Mouse (Mus musculus): ENCODE measurements around the gene Cckbr. TPM values are rescaled to one million over a fixed set of nuclear protein-coding genes. Genes with fewer than 3 reads are reported as not detected.
"Not testable (repeated sequence)": the region's sequence is repeated elsewhere in the genome, so short reads cannot be mapped to it uniquely, and the experiment has no call there.

Gene Cckbr
- polyA plus RNA-seq, 1 experiment, result 72.2 TPM

GRCm38 (mm10) chr7:105434798-105435197 lies 9.3 kb downstream of the Cckbr start:
- no peak for DNase-seq (ENCODE audit: extremely low spot score in 1 of 2, low spot score in 1 of 2)

- peak in 1 of 2 experiments; percentile 75 for DNase-seq (ENCODE audit: extremely low spot score in 1 of 2, low spot score in 1 of 2)
Observed at GRCm38 (mm10) chr7:105437979-105438772, 12.6 kb downstream of the Cckbr start.

- no peak for DNase-seq (ENCODE audit: extremely low spot score in 1 of 2, low spot score in 1 of 2)
Observed at GRCm38 (mm10) chr7:105441426-105441825, 15.9 kb downstream of the Cckbr start.

DNA sequence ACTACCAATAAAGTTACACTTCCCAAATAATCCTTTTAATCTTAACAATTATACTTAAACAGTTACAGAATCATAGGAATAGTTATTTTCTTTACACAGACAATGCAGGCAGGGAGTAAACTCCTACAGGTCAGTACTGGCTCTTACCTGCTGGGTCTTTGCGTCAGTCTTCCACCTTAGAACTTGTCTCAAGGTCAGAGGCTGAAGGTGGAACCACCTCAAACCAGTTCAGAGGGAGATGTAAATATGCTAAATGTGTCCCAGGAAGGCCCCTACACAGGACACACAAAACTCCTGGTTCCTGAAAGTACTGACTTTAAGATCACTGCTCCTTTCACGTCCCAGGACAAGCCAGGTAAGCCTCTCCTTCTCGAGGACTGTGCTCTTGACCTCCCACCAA lies 19.5 kb downstream of the Cckbr start:
- DNase-seq (ENCODE audit: extremely low spot score in 1 of 2, low spot score in 1 of 2), result no peak

DNA sequence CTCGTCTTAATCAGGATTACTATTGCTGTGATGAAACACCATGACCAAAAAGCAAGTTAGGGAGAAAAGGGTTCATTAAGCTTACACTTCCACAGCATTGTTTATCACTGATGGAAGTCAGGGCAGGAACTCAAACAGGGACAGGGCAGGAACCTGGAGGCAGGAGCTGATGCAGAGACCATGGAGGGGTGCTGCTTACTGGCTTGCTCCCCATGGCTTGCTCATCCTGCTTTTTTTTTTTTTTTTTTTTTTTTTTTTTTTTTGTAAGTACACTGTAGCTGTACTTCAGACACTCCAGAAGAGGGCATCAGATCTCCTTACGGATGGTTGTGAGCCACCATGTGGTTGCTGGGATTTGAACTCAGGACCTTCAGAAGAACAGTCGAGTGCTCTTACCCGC lies 27.8 kb downstream of the Cckbr start:
- not testable (repeated sequence) for DNase-seq (ENCODE audit: extremely low spot score in 1 of 2, low spot score in 1 of 2)

GRCm38 (mm10) chr7:105458546-105458945 lies 33.0 kb downstream of the Cckbr start:
- DNase-seq (ENCODE audit: extremely low spot score in 1 of 2, low spot score in 1 of 2), result no peak

DNA sequence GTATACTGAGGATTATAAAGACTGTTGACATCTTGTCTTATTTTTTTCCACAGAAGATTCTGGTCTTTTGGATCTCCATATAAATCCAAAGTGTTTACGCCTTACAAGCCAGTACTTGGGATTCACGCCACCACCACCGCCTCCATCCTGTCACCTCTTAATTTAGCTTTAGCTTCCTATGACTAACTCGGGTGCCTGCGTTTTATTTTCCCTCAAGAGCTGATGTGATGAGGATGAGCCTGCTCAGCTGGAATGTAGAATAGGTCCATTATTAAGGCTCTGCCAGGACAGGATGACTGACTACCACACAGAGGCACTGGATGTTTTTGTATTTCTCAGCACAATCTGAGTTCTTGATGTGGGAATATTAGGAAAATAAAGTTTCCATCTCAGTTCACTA lies 40.0 kb downstream of the Cckbr start:
- DNase-seq (ENCODE audit: extremely low spot score in 1 of 2, low spot score in 1 of 2), result peak; percentile 86

GRCm38 (mm10) chr7:105472607-105473006 lies 47.1 kb downstream of the Cckbr start:
- peak in 1 of 2 experiments; percentile 58 for DNase-seq (ENCODE audit: extremely low spot score in 1 of 2, low spot score in 1 of 2)

GRCm38 (mm10) chr7:105474771-105475315 lies 49.3 kb downstream of the Cckbr start:
- no peak for DNase-seq (ENCODE audit: extremely low spot score in 1 of 2, low spot score in 1 of 2)

GRCm38 (mm10) chr7:105475396-105475949 lies 49.9 kb downstream of the Cckbr start:
- no peak for DNase-seq (ENCODE audit: extremely low spot score in 1 of 2, low spot score in 1 of 2)

DNA sequence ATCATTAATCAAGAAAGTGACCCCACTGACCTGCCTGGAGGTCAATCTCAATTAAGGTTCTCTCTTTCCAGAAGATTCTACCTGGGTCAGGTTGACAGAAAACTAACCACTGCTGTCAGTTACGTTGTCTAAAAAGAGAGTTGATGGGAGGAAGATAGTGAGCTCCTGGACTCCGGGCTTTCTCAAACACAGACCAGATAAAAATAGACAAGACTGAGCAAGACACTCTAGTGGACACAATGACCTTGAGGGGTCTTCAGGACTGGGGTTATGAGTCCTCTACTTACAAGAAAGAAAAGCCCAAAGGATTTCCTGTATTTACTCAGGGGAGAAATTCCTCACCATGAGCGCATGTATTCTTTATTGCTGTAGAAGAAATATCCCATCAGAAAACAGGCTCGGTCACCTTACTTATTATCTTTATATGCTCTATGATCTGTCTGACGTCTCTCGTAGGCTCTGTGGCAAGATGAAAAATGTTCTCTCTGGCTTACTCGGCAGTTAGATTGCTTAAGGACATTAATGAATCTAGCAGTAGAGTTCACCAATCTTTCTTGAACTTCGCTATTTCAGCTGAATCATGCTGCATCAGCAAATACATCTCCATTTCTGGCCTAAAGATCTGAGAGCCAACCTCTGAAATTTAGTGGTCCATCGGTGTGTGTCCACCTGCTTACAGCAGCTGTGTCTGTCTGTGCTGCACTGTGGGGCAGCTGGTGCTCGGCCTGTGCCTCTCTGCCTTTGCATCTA lies 51.3 kb downstream of the Cckbr start:
- DNase-seq (ENCODE audit: extremely low spot score in 1 of 2, low spot score in 1 of 2), result no peak

GRCm38 (mm10) chr7:105477433-105477700 lies 51.8 kb downstream of the Cckbr start:
- no peak for DNase-seq (ENCODE audit: extremely low spot score in 1 of 2, low spot score in 1 of 2)

DNA sequence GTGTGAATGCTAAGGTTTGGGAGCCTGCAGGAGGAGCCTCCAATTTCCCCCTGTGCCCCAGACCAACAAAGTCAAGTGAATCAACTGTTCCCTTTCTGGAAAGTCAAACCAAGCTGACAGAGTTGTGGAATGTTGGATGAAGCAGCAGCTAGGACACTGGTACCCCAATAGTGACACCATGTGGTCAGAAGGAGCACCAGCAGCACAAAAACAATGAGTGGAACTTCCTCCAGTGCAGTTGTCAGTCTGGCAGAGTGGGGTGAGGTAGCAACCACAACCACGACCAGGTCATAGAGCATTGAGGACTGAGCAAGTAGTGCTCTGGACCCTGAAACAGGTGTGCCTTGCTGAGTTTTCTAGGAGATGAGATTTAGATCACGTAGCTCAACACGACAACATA lies 52.3 kb downstream of the Cckbr start:
- DNase-seq (ENCODE audit: extremely low spot score in 1 of 2, low spot score in 1 of 2), result peak; percentile 53 to 79

GRCm38 (mm10) chr7:105478344-105478743 lies 52.8 kb downstream of the Cckbr start:
- no peak for DNase-seq (ENCODE audit: extremely low spot score in 1 of 2, low spot score in 1 of 2)

- no peak for DNase-seq (ENCODE audit: extremely low spot score in 1 of 2, low spot score in 1 of 2)
Observed at GRCm38 (mm10) chr7:105479232-105479631, 53.7 kb downstream of the Cckbr start.

DNA sequence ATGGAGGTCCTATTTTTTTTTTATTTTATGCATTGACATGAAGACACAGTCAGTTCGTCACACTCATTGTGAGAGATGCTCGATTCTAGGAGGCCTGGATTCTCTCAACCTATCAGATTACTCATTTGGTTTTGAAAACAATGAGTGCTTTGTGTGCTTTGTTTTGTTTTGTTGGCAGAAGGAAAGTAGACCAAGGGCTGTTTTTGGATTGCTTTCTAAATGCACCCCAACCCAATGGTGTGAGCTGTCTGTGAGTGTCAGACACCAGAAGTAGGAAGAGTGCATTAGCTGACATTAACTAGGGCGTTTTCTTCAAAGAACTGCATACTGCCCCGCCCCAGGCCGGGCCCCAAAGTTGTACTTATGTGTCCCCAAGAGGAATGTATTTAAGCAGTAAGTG lies 54.5 kb downstream of the Cckbr start:
- DNase-seq (ENCODE audit: extremely low spot score in 1 of 2, low spot score in 1 of 2), result no peak

DNA sequence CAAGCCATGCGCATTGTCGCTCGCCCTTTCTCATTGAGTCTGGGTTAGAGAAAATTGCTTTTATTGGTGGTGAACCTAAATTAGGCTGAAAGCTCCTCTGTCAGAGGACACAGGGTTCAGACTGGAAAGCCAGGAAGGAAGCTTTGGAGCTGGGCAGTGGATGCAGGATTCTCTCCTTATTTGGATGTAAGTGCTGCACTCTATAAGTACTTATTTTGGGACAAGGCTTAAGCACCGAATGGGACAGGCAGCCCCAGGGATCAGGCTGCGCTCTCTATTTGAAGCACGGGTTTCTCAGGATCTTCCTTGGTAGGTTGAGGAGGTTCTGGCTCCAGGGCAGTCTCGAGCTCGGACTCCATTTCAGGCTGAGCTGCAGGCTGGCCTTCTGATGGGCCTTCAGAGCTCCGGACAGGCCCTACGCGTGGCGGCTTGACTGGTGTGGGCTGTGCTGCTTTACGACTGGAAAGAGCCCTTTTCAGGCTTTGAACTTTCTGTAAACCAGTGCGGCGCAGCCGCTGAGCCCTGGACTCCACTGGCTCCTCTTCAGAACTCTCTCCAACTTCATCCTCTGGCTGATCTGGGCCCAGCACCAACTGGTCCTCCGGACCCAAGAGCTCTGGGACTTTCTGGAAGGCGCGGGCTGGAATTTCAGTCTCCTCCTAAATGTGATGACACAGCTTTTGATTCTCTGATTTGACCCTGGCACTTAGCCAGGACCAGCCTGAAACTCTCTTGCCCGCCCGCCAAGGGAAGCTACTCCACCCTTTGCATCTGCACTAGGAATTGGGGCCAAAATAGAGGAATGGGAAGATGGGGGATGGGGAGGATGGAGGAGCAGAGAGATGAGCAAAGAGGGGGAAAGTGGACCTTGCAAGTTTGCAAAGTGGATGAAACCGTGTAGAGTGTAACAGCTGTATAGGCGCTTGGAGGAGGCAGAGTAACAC lies 55.3 kb downstream of the Cckbr start:
- no peak for DNase-seq (ENCODE audit: extremely low spot score in 1 of 2, low spot score in 1 of 2)

DNA sequence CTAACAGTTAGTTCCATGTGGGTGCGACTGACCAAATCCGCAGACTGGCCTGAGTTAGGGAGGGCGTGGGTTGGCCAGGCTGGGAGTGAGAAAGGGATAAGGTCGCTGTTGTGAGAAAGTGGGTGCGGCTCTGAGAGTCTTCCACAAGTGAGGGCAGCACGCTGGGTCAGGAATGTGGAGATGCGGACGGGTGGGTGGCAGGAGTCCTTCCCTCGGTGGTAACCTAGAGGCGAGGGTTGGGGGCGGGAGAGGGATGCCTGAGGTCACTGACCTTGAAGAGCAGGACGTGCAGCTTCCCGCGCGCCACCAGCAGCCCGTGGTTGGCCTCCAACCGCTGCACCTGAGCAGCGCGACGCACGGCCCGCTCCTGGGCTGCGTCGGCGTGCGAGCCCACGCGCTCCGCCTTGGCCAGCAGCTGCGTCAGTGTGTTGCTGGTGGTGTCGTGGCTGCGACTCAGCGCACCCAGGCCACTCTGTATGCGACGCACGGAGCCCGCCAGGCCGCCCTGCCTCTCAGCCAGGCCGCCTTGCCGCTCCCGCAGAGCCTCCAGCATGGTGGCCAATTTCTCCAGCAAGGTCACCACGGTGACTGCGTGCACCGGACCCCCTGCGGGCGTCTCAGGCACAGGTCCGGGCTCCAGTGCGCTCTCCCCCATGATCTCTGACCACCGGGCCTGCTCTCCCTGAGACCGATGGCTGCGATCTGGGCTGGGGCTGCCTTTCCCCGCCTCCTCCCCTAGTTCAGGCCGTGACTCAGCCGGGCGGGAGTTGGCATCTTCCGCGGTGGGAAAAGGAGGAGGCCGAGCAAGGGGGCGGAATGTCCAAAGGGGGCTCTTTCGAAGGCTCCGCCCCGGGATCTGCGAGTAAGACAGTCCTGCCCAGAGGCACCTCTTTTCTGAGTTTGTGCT lies 56.2 kb downstream of the Cckbr start, which contains the start of gene Cavin3:
TSS of gene Cavin3 (minus strand) at position 796 of the 907 bp plus-strand sequence.
- peak in 1 of 2 experiments; percentile 74 for DNase-seq (ENCODE audit: extremely low spot score in 1 of 2, low spot score in 1 of 2)

- DNase-seq (ENCODE audit: extremely low spot score in 1 of 2, low spot score in 1 of 2), result no peak
Observed at GRCm38 (mm10) chr7:105482426-105482825, 56.9 kb downstream of the Cckbr start.

Measured in frontal cortex, adult 2 months (tissue).